Mouse (Mus musculus): ENCODE data around the gene Nrbf2.

The Nrbf2 gene

DNA sequence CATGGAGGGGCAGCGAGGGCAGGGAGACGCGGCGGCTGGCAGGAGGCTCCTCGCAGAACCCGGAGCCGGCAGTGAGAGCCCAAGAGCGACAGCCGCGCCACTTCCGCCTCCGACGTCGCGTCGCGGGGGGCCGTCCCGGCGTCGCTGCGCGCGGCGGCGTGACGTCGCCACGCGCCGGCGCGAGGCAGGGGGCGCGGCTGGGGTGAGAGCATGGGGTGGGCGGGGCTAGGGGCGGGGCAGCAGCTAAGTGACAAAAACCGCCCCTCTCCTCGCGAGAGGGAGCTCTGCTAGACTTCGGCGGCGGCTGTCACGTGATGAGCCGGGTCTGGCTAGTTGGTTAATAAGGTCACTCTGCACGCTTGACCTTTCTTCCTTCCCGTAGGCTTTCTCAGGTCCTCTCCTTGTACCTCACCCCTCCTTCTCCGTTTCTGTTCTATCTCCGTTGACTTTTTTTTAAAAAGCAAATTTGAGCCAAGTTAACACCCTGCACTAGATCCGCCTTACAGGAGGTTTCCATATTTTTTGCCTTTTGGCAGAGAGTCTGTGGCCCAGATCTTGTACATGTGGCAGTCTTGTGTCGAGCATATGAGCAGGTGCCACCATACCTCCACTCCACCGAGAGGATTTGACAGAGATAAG is at the start of gene Nrbf2:
Gene Nrbf2 (minus strand): TSS at position 130 of the 639 bp plus-strand sequence.
- peak; percentile 77 to 80 for DNase-seq (ENCODE audit: low spot score in 2 of 2)

DNA sequence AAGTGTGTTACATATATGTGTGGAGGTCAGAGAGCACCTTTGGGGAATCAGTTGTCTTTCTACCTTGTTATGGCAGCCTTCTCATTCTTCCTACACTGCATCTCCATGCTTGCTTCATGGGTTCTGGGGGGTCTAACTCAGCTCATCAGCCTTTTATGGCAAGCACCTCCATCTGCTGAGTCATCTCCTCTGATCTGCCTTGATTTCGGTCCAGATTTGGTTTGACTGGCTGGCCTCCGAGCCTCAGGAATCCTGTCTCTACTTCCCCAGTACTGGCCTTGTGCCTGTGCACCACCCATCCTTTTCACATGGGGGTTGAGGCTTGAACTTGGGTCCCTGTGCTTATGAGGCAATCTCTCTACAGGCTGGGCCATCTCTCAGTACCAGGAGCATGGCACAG is 45.5 kb upstream of the Nrbf2 start:
- no peak for DNase-seq (ENCODE audit: low spot score in 2 of 2)

DNA sequence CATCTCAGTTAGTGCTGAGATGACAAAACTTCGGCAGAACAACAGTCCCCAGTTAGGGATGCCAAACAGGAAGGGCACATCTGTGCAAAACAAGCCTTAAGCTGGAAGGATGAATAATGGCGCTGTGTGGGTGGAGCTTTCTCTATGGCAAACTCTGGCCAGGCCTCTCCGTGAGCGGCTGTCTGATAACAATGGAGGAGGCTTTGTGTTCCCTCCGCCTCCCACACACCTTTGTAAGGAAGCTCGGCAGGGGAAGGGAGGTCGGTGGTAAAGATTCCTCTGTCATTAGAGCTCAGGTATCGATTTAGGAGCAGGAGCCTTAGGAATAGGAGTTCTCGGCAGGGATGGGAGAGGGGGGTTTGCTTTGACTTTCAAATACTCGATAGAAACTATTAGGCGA is 44.6 kb upstream of the Nrbf2 start:
- no peak for DNase-seq (ENCODE audit: low spot score in 2 of 2)

DNA sequence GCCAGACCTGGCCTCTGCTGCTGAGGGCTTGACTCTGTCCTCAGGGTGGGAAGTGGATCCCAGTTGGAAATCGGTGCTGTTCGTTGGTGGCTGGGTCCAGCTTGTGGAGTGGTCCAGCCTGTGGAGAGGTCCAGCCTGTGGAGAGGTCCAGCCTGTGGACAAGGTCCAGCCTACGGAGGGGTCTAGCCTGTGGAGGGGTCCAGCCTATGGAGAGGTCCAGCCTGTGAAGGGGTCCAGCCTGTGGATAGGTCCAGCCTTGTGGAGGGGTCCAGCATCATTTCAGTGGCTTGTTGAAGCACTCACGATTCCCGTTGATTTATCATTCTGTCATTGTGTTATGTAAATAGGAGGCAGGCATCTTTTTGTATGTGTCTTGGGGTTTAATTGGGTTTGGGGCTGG is 43.1 kb upstream of the Nrbf2 start:
- no peak for DNase-seq (ENCODE audit: low spot score in 2 of 2)

DNA sequence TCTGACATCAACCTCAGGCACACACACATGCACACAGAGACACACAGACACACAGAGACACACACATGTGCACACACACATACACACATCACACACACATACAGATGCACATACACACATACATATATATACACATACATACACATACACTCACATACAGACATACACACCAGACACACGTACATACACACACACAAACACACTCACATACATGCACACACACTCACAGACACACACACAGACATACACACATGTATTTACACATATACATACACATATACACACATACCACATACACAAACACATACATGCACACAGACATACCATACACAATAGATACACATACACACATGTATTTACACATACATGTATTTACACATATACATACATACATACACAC is 38.9 kb upstream of the Nrbf2 start:
- no peak for DNase-seq (ENCODE audit: low spot score in 2 of 2)

DNA sequence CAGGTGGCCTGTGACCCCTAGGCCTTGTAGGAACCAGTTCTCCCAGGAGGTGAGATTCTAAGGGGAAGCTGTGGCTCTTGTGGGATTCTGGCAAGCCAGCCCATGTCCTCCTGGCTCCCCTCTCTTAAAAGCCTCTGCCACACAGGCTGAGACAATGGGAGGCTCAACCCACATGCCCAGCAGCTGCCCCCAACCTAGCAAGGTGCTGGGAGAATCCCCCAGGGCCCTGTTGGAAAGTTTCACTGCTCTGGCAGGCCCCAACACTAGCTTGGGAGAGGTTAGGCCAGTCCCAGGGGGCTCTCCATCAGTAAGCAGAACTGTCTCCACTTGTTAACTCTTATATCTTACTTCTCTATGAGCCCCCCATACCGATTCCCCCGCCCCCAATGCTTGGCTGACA is 36.3 kb upstream of the Nrbf2 start:
- no peak for DNase-seq (ENCODE audit: low spot score in 2 of 2)

DNA sequence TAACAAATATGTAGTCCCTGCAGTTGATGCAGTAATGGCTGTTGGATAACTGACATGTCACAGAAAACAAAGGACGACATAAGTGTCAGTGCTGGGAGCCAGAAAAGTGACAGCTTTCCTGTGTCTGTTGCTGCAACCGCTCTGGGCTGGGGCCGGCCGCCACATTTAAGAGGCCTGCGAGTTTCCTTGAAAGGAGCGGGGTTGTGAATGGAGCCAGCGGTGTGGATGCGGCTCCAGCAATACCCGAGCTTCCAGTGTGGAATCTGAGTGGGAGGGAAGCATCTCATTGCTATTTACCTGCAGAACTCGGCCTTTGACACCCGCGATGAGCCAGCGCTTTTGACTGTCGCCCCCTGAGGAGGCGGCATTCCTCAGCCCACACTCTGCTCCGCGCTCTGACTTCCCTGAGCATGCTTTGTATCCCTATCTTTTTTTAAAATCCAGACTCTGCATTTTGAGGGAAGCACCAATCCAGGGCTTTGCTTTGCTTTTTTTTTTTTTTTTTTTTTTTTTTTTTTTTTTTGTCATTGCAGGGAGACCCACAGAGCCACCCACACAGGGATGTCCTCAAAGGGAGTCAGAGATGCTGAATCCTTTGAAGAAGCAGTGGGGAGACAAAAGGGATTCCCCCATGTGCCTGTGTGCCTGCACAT is 35.2 kb upstream of the Nrbf2 start:
- no peak for DNase-seq (ENCODE audit: low spot score in 2 of 2)

DNA sequence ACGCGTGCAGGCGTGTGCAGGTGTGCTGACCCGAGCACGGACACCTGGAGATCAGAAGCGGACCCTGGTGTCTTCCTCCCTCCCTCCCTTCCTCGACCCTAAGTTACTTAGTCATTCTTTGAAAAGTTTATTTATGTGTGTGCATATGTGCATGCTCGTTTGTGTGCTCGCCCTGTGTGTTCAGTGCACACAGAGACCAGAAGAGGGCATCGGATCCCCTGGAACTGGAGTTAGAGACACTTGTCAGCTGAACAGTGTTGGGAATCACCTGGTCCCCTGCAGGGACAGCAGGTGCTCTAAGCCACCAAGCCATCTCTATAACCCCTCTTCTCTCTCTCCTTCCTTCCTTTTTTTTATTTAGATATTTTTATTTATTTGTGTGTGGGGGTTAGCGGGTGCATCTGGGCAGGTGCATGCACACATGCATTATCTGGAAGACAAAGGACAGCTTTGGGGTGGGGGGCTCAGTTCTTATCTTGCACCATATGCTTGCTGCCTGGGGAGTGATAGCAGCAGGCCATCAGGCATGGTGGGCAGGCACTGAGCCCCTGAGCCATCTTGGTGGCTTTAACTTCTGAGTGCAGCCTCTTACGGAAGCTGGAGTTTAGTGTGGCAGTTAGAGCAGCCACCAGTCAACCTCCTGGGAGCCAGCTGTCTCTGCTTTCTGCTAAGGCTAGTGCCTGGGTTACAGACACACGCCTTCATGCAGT is 34.1 kb upstream of the Nrbf2 start:
- no peak for DNase-seq (ENCODE audit: low spot score in 2 of 2)

DNA sequence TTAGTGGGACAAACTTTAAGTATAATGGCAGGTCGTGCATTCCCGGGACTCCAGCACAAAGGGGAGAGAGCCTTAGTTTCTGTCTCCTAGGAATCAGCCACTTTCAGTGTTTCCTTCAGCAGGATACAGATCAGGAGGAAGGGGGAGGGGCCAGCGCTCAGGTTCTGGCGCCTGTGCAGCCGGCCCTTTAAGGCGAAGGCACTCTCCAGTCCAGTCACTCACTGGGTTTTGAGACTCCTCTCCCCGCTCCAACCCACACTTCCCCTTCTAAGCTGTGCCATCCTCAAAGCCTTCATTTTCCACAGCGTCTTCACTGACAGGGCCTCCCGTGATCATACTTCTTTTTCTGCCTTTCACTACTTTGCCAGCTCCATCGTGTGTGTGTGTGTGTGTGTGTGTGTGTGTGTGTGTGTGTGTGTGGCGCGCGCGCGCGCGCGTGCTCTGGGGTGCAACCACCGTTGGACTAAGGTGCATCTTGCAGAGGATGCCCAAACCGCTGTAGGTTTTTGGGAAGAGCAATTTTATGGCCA is 32.9 kb upstream of the Nrbf2 start:
- no peak for DNase-seq (ENCODE audit: low spot score in 2 of 2)

DNA sequence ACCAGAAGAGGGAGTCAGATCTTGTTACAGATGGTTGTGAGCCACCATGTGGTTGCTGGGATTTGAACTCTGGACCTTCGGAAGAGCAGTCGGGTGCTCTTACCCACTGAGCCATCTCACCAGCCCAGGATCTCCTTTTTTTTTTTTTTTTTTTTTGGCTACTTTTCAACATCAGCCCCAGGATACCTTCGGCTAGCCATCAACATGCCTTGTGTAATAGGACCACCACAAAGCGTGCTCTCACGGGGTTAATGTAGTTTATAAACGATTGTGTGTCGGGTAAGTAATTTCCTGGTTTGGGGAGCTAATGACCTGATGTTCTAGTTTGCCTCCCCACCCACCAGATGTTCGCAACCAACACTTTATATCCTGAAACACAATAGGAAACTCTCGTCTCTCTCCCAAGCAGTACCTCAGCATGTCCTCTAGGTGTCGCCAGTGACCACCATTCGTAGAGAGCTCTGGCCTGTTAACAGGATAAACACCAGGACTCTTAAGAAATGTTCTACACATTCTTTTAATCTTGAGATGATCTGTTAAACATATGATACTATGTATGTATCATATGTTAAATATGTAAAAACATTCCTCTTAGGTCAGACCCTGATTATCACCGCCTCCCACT is 29.8 kb upstream of the Nrbf2 start:
- DNase-seq (ENCODE audit: low spot score in 2 of 2) = peak in 1 of 2 experiments; percentile 55

DNA sequence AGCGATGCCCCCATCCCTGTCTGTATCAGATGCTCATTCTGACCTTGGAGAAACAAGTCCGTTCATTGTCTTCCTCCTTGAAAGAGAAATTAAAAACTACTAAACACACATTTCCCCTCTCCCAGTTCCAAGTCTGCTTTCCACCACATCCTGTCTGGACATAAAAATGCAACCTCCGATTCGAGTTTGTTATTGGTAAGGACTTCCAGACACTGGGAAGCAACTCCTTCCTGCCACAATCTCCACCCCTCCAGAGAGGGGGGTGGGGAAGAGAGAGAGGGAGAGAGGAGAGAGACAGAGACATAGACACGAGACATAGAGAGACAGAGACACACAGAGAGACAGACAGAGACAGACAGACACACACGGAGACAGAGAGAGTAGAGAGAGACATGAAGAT is 27.4 kb upstream of the Nrbf2 start:
- no peak for DNase-seq (ENCODE audit: low spot score in 2 of 2)

DNA sequence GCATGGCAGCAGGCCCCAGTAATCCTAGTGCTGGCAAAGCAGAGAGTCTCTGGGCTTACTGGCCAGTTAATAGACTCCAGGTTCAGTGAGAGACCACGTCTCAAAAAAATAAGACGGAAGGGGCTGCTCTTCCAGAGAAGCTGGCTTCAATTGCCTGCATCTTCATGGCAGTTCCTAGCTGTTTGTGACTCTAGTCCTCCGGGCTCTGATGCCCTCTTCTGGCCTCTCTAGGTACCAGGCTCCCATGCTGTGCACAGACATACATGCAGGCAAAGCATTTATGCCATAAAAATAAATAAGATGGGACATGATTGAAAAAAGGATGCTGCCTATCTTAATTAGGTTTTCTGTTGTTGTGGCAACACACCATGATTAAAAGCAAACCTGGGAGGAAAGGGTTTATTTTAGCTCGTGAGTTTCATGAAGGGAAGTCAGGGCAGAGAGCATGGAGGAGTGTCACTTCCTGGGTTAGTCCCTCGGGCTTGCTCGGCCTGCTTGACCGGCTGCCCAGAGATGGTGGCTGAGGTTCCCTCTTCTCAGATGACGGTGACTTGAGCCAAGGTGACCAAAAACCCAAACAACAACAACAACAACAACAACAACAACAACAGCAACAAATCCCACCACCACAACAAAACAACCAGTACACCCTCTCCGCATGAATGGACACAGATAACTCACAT is 26.3 kb upstream of the Nrbf2 start:
- DNase-seq (ENCODE audit: low spot score in 2 of 2) = peak; percentile 43 to 63

DNA sequence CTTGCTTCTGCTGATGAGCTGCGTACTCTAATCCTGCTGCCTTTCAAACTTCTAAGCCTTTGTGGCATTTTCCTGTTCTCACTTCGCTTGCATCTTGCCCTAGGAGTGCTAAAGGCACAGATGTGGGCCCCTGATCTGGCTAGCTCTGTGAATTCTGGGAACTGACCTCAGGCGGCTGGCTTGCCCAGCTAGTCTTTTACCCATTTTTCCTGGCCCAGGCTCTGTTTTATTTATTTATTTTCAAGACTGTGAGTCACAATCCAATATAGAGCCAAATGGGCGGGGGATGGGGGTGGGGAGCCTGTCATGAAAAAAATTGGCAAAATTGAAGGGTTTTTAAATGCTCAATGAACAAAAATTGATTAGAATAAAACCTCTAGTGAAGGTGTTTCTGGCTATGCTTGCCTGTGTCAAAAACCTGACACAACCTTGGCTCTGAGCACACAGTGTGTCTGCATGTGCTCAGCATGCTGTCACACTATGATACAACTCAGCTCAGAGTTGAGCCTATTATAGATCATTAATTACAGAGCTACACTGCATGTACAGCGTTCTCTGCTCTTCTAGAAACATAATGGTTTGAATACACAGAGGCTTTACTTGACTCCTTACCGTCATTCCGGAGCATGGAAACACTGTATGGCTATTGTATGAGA is 24.5 kb upstream of the Nrbf2 start:
- DNase-seq (ENCODE audit: low spot score in 2 of 2) = no peak

DNA sequence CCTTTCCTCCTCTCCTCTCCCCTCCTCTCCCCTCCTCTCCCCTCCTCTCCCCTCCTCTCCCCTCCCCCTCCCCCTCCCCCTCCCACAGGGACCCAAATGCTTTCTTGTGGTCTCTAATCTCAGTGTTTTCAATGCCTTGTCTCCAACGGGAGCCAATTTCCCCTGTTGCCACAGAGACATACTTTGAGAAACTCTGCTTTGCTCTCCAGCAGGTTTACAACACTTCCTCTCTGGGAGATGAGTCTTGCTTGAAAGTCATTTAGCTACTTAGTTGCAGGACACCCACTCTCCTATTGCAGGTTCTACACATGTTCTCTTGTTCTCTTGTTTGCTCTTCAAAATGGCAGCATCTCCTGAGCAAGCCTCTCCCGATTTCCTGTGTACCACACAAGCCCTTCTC is 17.2 kb upstream of the Nrbf2 start:
- no peak for DNase-seq (ENCODE audit: low spot score in 2 of 2)

DNA sequence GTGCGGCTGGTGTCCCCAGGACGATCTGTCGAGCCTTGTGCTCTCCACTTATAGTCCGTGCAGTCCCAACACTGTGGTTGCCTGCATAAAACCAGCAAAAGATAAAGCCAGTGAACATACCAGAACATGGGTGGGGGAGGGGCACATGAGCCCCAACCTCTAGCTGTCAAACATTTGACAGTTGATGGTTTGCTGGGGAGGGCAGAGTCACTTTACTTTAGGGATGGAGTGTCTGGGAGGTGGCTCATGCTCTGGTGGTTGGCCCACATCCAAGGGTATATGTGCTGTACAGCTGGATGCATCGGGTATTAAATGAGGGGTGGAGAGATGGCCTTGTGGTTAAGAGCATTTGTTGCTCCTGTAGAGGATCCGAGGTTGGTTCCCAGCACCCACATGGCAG is 15.9 kb upstream of the Nrbf2 start:
- no peak for DNase-seq (ENCODE audit: low spot score in 2 of 2)

DNA sequence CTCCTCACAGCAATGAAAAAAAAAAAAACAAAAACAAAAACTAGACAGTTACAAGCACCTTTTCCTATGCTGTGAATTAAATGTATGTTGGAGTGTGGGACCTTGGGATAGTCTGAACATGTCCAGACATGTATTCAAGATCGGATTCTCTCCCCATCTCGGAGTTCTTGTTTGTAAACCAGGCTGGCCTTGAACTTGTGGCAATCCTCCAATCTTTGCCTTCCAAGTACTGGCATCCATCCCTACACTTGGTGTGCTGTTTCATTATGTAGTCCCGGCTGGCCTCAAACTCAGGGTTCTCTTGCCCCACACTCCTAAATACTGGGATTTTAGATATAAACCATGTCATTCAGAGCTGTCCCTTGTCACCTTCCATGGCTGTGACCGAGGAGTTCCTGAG is 14.2 kb upstream of the Nrbf2 start:
- DNase-seq (ENCODE audit: low spot score in 2 of 2) = no peak

DNA sequence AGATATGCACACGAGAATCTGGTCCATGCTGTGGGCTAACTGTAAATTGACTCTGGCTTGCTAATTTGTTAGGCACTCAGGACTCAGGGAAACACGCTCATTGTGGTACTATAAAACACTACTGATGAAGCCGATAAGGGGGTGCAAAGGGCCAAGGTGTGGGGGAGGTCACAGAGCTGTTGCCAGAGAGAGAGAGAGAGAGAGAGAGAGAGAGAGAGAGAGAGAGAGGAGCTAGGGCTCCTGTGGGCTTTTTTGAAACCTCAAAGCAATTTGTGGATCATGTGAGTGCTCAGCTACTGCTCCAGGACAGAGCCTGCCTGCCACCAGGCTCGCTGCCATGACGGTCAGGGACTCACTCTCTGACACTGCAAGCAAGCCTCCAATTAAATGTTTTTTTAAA is 13.8 kb upstream of the Nrbf2 start:
- DNase-seq (ENCODE audit: low spot score in 2 of 2) = no peak

DNA sequence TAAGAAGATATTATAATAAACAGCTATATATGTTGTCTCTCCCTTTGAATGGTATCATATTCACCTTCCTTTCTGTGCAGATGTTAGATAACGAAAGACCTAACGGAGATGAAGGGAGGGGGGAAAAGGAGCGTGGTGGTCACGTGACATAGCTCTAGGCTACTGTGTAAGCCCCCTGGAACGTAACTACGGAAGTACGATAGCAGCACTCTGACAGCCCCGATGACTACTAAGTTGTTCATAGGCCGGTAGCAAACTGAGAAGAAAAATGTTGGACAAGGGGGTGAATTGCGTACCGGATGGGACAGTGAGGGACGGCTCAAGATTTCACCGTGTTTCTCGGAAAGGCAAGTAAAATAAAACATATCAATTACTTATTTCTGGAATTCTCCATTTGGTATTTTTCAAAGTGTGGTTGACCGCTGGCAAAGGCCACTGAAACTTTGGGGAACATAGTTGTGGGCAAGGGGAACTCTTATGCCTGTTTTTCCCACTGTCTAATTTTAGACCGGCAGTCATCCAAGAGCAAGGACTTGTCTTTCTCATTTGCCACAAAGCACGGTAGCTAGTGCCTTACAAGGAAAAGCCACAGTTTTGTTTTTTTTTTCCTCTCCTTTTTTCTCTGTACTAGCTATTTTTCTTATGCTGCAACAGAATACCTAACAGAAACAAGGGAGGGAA is 12.2 kb upstream of the Nrbf2 start:
- DNase-seq (ENCODE audit: low spot score in 2 of 2) = no peak

DNA sequence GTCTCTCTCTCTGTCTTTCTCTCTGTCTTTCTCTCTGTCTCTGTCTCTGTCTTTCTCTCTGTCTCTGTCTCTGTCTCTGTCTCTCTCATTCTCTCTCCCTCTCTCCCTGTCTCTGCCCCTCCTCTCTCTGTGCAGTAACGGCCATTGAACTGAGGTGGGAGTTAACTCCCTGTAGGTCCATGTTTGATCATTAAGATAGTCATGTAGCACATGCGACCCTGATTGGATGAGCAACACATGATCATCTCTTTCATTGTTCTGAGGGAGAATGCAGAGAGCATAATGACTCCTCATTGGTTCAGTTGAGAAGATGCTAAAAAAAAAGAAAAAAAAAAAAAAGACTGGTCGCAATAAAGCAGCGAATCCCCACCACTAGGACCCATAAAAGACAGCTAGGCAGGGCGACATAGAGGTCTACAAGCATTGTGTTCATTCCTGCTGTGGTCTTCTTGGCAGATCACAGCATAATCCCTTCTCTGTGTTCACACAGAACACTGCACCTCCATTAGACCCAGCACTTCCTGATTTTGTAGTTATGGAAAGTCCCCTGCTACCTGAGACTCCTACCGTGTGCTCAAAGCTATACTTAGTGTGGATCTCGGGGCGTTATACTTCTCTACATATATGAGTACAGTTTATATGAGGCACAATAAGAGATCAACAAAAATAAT is 11.5 kb upstream of the Nrbf2 start:
- DNase-seq (ENCODE audit: low spot score in 2 of 2) = no peak

DNA sequence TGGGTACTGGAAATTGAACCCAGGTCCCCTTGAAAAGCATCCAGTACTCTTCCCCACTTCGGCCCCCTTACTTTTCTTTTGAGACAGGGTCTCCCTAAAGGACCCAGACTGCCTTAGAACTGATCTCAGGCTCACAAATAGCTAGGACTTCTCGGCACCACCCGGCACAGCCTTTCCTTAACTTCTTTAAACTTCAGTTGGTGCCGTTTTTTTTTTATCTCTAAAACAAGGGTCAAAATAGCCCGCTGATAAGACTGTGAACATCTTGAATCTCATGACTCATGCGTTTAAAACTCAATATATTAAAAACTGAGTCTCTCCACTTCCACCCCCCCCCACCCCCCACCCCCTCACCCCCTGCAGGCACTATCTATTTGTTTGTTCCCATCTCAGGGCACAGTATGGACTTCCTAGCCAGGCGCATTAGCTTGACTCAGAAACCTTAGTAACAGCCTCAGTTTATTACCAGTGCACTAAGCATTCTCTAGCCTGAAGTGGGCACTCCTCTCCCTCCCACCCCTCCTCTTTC is 10.9 kb upstream of the Nrbf2 start:
- DNase-seq (ENCODE audit: low spot score in 2 of 2) = no peak
